Mouse (Mus musculus): ENCODE measurements around the gene Secisbp2.

GRCm38 (mm10) chr13:51725926-51726574 lies 74.6 kb downstream of the Secisbp2 start:
- TF ChIP-seq CTCF (IDR thresholded peaks at IDR 0.05; ENCODE audit: control insufficient read depth, insufficient read depth, insufficient replicate concordance, low read depth, low read length) (no peak), POLR2A (IDR thresholded peaks at IDR 0.05; ENCODE audit: control insufficient read depth, low read depth, low read length) (no peak)
